Mouse (Mus musculus) cerebellum, adult (tissue): ENCODE measurements around the gene Olfr90.
"Not testable (repeated sequence)": the region's sequence is repeated elsewhere in the genome, so short reads cannot be mapped to it uniquely, and the experiment has no call there.

Experiments
- ATAC-seq: cut with Nextera tagmentation; 2 replicates; pipeline ENCODE4 v1.9.2; 2017; ENCODE audit warnings: mild to moderate bottlenecking, moderate library complexity, mixed read lengths; ENCODE audit not compliant: insufficient number of reproducible peaks, low FRiP score, low TSS enrichment

Gene Olfr90

DNA sequence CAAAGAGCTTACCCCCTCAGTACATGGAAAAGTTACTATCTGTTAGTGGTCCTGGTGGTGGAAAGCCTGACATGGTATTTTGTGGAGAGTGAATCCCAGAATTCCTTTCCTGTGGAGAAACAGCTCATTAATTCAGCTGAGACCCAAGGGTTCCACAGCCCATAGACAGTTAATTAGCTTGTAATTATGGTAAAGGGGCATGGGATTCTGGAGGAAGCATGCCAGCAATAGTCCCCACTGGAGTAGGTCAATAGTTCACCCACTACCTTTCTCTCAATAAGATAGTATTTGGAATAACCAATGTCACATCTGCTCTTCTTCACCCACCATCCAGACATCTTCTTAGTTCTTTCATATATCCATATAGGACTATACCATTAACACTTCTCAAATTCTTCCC lies at the start of gene Olfr90:
TSS of gene Olfr90 (minus strand) at position 101 of the 400 bp plus-strand sequence.
- ATAC-seq, result no peak

DNA sequence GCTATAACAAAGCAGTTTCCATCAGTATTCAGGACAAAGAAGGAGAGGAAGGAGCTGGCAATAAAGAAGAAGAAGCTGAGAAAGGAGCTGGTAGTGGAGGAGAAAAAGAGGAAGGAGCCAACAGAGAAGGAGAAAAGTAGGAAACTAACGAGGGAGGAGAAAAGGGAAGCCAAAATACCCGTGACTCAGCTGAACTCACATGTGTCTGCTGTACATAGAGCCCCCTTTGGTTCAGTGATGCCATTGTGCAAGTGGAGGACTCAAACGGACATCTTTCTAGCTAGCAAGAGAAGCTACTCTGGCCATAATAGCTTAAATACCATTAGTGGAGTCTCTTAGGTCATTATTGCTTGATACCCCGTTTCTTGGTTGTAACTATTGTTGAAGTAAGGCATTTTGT lies 43.1 kb upstream of the Olfr90 start:
- not testable (repeated sequence) for ATAC-seq

DNA sequence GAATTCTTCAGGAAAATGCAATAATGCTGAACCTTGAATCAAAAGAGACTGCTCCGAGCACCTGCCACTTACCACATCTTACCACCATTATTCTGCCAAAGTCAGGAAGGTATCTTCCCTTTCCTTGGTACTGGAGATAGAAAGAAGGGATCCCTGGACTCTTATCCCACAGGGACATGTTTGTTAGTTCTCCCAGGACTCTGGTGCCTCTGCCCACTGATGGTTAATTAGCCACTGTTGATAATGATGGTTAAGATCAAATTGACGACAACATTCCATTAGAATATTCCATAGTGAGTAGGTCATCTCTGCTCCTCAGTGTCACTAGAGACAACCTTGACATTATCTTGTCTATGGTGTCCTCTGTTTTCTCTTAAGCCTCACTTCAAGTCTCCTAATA lies 31.7 kb upstream of the Olfr90 start, which contains the start of gene Olfr92:
TSS of gene Olfr92 (minus strand) at position 101 of the 400 bp plus-strand sequence.
- no peak for ATAC-seq

DNA sequence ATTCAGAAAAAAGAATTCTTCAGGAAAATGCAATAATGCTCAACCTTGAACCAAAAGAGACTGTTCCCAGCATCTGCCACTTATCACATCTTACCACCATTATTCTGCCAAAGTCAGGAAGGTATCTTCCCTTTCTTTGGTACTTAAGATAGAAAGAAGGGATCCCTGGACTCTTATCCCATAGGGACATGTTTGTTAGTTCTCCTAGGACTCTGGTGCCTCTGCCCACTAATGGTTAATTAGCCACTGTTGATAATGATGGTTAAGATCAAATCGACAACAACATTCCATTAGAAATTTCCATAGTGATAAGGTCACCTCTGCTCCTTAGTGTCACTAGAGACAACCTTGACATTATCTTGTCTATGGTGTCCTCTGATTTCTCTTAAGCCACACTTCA lies 9.9 kb upstream of the Olfr90 start, which contains the start of gene Olfr91:
TSS of gene Olfr91 (minus strand) at position 101 of the 400 bp plus-strand sequence.
- ATAC-seq, result no peak

DNA sequence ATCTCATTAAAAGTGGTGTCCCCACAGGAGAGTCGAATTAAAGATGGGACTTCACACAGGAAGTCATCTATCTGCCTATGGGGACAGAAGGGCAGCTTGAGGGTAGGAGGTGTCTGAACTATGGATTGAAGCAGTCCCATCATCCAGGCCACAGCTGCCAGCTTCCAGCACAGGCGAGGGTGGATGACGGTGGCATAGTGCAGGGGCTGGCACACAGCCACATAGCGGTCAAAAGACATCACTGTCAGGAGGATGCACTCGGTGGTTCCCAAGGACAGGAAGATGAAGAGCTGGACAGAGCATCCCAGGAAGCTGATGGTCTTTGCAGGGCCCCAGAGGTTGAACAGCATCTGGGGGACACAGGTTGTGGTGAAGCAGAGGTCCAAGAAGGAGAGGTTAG lies 5.0 kb upstream of the Olfr90 start:
- ATAC-seq, result no peak

DNA sequence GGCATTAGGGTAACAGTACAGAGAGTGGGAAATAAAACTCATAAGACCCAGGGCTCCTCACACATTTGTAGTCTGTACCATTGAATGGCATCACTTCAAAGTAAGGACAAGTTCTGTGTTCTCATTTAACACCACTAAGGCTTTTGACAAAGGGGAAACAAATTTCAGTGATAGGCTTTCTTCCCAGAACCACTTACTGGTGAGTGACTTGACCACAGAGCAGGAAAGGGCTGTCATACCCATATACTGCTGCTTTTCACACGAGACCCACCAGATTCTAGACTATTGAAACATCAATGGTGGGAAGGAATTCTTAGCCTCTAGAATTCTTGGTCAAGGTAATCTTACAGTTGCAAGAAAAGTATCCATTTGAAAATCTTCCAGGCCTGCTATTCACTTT lies 3.9 kb upstream of the Olfr90 start:
- no peak for ATAC-seq

DNA sequence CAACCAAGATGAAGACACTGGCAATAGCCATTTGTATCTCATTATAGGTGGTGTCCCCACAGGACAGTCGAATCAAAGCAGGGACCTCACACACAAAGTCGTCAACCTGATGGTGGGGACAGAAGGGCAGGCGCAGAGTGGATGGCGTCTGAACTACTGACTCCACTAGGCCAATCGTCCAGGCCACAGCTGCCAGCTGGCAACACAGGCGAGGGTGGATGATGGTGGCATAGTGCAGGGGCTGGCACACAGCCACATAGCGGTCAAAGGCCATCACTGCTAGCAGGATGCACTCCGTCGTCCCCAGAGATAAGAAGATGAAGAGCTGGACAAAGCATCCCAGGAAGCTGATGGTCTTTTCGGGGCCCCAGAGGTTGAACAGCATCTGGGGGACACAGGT lies 2.8 kb downstream of the Olfr90 start:
- ATAC-seq, result no peak

DNA sequence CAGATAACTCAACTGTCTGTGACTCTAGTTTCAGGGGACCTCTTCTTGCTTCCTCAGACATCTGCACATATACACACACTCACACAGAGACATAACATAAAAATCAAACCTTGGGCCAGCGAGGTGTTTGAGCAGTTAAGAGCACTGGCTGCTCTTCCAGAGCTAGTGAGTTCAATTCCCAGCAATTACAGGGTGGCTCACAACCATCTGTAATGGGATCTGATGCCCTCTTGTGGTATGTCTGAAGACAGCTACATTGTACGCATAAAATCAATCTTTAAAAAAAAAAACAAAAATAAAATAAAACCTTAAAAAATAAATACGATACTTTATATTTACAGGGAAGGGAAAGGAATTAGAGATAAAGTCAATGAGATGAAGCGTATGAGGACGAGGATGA lies 3.7 kb downstream of the Olfr90 start:
- ATAC-seq, result no peak

DNA sequence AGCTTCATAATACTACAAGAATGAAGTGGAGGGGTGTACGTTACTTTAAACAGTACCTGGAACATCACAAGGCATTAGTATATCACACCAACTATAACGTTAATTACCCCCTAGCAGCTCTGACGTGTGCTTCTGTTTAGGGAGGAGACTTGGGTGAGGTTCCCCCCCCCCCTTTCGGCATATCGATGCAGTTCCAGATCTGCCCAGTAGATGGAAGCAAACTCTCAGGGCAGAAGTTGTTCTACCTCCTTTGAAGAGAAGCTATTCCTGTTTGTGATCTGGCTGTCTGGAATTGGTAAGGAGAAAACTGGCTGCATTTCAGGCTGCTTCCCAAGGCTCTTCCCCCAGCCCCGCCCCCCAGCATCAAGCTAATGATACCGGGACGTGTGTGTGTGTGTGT lies 5.0 kb downstream of the Olfr90 start:
- peak; percentile 52; the same call in 1 of the 2 replicates for ATAC-seq

DNA sequence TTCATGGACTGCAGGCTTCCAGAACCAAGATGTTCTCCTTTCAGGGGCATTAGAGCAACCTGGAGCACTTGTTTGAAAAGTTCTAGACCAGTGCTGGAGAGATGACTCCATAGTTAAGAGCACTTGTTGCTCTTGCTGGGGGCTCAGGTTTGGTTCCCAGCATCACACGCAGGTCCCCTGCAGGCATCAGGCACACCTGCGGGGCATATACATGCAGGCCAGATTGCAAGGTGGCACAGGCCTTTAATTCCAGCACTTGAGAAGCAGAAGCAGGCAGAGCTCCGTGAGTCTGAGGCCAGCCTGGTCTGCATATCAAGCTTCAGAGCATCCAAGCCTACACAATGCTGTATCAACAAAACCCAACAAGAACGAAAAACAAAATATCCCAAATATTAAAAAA lies 6.6 kb downstream of the Olfr90 start:
- no peak for ATAC-seq

DNA sequence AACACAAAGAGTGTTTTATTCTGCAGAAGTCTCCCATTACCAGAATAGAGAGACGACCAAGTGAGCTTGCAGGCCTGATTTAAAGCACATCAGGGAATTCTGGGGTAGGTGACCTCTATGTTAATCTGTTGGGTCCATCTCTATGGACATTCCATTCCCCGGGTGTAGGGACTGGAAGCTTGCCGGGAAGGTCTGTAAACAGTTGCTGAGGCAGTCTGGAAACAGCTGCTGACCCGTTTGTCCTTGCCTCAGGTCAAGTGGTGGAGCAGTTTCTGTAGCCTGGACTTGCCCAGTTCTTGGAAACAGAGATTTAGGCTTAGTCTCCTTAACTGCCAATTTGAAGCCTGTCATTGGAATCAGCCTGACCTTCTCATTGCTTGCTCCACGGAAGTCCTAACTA lies 8.2 kb downstream of the Olfr90 start:
- ATAC-seq, result no peak

DNA sequence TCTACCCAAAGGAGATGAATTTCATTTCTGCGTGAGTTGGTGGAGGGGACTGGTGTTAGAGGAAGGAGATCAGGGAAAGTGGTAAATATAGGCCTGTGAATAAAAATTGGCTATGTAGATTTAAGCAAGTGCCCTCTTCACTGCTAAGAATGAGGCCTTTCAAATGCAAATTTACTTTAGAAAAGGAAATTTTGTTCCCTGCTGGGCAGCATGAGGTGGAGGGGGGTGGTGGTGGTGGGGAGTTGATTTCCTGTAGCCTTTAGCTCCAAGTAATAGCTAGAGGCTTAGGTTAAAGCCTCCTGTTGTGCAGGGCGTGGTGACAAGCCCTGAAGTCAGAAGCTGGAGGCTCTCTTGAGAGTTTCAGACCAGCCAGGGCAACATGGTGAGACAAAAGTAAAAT lies 9.3 kb downstream of the Olfr90 start:
- no peak for ATAC-seq

DNA sequence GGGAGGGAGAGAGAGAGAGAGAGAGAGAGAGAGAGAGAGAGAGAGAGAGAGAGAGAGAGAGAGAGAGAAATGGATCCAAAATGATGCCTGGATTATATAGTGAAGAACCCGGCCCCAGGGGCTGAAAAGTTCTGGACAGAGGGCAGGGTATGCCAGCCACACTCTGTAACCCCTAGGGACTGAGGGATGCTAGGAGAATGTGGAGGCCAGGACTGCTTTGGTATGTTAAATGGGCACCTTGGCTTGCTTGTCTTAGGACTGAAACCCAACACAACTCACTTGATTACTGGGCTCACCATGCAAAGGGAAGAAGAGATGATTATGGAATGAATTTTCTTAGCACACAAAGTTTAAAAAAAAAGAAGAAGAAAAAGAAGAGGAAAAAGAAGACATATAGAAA lies 10.1 kb downstream of the Olfr90 start:
- no peak for ATAC-seq

DNA sequence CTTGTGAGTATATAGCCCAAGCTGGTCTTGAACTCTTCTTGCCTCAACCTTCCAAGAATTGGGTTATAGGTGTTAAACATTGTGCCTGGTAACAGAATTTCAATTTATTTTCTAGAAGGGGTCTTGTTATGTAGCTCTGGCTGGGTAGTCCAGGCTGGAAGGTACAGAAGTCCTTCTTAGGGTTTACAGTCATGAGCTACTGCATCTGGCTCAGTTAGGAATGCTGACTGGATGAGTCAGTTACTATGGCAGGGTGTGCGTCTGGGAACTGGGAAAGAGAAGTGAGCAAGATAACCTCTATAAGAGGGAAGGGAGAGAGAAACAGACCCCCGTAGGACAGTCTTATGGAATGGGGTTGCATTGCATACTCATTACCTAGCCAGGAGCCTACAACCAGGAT lies 12.5 kb downstream of the Olfr90 start:
- no peak for ATAC-seq

DNA sequence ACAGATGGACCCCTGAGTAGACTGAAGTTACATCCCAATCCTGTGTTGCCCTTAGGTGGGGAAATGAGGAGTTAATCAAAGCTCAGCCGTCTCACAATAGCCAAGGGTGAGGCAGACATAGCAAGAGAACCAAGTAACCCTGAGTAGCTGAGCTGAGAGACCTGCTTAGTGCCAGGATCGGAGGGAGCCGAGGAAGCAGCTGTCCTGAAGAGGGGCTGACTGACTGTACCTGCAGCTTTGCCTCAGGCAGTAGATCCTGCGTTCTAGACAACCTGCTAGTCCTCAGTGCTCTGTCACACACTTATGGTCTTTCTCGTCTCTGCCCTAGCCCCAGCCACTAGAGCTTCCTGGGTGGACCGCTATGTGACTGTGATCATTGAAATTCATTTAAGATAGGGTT lies 13.1 kb downstream of the Olfr90 start:
- ATAC-seq, result no peak

DNA sequence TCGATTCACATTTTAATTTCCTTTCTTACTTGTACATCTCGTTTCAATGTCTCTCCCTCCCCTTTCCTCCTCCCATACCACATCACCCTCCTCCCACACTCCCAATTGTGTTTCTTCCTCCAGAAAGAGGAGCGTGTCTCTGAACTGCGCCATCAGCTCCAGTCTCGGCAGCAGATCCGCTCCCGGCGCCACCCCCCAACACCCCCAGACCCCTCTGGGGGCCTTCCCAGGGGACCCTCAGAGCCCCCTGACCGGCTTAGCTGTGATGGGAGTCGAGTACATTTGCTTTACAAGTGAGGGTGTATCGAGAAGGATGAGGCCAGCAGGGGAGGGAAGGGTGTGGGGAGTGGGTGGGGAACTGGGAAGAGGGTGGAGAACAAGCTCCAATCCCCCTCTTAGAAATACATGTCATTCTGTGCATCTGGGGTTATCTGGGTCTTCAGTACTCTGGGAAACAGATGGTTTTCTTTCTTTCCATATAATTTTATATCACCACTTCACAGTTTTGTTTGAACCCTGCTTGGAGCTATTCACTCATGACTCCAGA lies 15.5 kb downstream of the Olfr90 start:
- ATAC-seq, result no peak

DNA sequence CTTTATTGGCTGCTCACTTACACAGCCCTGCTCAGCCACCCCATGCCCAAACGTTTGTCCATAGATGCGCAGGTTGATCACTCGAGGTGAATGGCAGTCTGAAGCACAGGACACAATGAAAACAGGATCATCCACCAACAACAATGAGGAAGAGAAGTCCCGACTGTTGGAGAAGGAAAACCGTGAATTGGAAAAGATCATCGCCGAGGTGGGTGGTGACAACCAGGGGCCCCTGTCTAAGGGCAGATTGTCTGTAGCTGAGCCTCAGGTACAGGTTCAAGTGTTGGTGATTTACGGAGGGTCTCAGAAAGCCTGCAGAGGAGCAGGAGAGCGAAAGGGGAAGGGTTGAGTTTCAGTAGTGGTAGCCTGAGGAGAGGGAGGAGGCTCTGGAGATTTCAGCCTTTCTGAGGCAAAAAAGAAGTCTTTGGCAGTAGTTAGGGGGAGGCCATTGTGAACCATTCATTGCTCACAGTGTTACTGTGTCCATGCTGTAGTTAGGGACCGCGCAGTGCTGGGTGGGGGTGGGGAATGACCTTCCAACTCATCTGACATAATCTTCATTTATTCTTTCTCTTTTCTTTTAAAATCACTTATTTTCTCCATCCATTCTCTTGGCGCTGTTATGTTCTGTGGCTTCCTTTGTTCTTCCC lies 16.1 kb downstream of the Olfr90 start:
- no peak for ATAC-seq

DNA sequence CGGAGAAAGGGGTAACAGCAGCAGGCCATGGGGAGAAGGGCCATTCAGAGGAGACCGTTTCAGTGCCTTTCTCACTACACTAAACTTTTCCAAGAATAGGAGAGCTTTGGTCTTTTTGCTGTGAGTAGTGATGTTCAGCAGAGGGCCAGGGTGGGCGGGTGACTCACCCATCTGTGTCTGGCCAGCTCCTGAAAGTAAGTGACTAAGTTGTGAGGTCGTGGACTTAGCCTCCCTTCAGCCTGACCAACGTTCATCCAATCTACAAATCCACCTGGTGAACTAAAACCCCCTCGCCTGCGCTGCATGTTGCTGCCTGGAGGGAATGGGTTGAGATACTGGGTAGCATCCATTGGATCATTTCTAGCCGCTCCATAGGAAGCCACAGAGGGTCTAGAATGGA lies 18.2 kb downstream of the Olfr90 start:
- no peak for ATAC-seq

DNA sequence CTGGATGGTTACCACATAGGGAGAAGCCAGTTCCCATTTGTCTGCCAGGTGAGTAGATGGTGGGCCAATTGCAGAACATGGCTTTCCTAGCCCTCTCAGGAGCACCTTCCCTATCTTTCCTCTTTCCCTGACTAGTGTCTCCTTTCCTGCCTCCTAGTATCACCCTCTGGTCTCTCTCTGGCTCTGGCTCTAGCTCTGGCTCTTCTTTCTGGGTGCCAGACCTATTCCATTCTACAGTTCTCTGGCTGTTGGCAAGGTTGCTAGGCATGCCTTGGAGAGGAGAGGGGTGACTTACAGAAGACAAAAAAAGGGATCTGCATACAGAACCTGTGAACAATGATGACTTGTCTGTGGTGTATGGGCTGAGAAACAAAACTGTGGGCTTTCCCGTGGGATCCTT lies 20.4 kb downstream of the Olfr90 start:
- ATAC-seq, result no peak

DNA sequence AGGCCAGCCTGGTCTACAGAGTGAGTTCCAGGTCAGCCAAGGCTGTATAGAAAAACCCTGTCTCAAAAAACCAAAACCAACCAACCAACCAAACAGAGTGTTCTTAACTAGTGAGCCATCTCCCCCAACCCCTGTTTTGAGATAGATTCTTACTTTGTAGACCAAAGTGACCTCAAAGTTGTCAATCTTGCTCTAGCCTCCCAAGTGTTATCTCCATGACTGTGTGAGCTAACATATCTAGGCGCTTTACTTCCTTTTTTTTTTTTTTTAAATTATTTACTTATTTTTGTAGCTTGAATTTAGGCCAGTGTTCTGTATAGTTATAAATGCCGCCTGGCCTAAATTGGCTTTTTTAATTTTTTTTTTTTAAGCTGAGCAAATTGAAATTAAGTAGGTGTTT lies 22.3 kb downstream of the Olfr90 start:
- ATAC-seq, result no peak

DNA sequence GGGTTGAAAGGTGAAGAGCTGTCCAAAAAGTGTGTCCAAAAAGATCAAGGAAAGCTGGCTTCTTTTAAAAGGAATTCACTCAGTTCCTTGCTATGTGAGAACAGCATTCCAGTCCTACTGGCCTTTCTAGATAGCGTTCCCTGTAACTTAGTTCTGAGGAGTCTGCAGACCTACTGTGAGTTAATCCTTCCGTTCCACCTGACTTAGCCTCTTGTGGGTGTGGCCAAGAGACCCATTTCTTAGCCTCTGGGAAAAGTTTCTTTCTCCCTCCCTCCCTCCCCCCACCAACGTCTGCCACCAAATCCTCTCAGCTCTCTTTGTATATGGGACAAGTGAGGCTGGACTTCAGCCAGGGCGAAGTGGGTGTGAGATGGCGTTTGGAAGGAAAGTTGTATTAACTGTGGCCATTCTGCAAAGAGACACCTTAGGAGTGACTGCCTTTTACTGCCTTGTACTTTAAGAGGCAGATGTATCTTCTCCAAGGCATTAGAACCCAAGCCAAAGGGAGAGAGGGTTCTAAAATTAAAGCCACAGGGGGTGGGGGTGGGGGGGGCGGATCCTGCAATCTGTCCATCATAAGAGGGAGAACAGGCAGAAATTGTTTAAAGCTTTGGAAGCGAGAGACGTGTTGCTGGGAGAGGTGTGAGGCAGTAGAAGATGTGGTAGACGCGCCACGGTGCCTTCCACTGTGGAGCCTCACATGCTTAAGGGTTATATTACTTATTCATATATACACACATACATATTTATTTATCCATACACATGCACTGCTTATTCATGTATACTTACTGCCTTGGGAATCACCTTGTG lies 24.4 kb downstream of the Olfr90 start:
- ATAC-seq, result no peak

DNA sequence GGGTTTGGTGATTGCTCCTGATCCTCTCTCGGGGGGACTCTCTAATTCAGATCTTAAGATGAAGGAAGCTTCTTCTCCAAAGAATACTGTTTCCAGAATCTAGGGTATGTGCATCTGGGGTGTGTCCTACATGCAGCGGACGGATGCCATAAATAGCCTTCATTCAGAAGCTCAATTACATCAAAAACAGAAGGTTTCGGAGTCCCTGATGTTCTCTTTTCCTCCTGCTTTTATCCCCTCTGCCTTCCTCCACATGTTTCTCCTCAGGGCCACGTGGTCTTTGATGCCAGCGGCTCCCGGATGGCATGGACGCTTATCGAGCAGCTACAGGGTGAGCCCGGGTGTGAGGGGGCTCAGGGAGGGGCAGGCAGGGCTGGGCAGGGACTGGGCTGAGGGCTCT lies 25.2 kb downstream of the Olfr90 start:
- no peak for ATAC-seq
